Comparison of ENCODE assay signal across 21 mouse cellular contexts in the genomic region with DNA sequence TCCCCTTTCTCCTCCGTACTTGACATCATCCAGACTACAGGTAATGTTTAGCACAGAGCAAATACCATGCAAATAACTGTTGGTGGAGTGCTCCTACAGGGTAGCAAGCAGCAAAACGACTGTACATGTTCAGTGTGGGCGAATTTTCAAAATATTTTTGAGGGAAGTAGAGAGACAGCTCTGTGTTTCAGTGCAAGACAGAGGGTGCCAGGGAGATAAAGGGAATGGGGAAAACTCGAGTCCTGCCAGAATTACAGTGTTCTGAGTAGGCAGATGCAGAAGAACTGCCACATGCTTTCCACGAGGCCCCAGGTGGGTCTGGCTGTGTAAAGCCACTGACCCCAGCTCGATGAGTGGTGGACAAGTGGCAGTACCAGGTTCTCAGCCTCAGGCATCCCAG.
A peak's percentile ranks its signal among the peaks of the same experiment; 100 is the strongest.
DNase-seq lines count a peak whose midpoint lies in the region; ATAC-seq and TF ChIP-seq lines count a peak whose summit lies in the region.
"Had no signal": no experiment of that assay in that cellular context is flagged by ENCODE, and none has a peak within 500 bp of the region (broad histone marks: within the 10 kb centered on the region; RNA-seq: fewer than 3 reads in every experiment).

No protein-coding gene starts in this region.

- no peak for TF ChIP-seq CTCF in layer of hippocampus, adult 2 months (conservative IDR thresholded peaks at IDR 0.05)
- TF ChIP-seq CTCF in cortical plate, adult 2 months (IDR thresholded peaks at IDR 0.05; ENCODE audit: extremely low read depth, insufficient read depth, low read length): no peak

- peak overlapping the region; percentile 68 for H3K27ac ChIP-seq in layer of hippocampus, adult 2 months
- peak overlapping the region; percentile 70; the same call in 1 of the 2 replicates for H3K27ac ChIP-seq in cortical plate, adult 2 months (ENCODE audit: insufficient read depth, low read length)
- H3K27ac ChIP-seq: embryonic facial prominence, embryonic 12.5 days; embryonic facial prominence, embryonic 15.5 days; forebrain, embryonic 13.5 days; forebrain, embryonic 15.5 days had no signal

- no peak for DNase-seq in frontal cortex, postnatal 25 days (ENCODE audit: low spot score in 2 of 2)
- no peak for DNase-seq in layer of hippocampus, adult 2 months (ENCODE audit: low spot score in 2 of 2)
- no peak for DNase-seq in layer of hippocampus, postnatal 10 days (ENCODE audit: low spot score in 2 of 2)
- DNase-seq in brain, adult 2 months (ENCODE audit: low read depth, low spot score): peak; percentile 55
- DNase-seq in urinary bladder, postnatal 14 days (ENCODE audit: low spot score): no peak
- DNase-seq: adrenal gland, adult 2 months; adrenal gland, postnatal 10 days; adrenal gland, postnatal 25 days; cerebellum, adult 11-12 months; cerebellum, adult 2 months; cerebellum, adult 9-10 months; cerebellum, postnatal 10 days; cerebellum, postnatal 25 days; embryo, embryonic 11 days; forebrain, postnatal 0 days had no signal

- no peak for TF ChIP-seq POLR2A in cortical plate, adult 2 months (IDR thresholded peaks at IDR 0.05; ENCODE audit: extremely low read depth, insufficient read depth, low read length)

- no peak overlapping the region for H3K4me3 ChIP-seq in layer of hippocampus, adult 2 months
- H3K4me3 ChIP-seq in cortical plate, adult 2 months (ENCODE audit: insufficient read depth, low read length): no peak overlapping the region
- H3K4me3 ChIP-seq: embryonic facial prominence, embryonic 12.5 days; embryonic facial prominence, embryonic 15.5 days; forebrain, embryonic 13.5 days; forebrain, embryonic 15.5 days had no signal

- ATAC-seq in frontal cortex, adult (ENCODE audit: low TSS enrichment): peak; percentile 85
- ATAC-seq: forebrain, embryonic 15.5 days; forebrain, postnatal 0 days had no signal

- H3K4me1 ChIP-seq in cortical plate, adult 2 months (ENCODE audit: control insufficient read depth, insufficient read depth, low read length): peaks cover 9% of the 10 kb centered on the region
- H3K4me1 ChIP-seq: embryonic facial prominence, embryonic 12.5 days; embryonic facial prominence, embryonic 15.5 days had no signal
